Mouse (Mus musculus): ENCODE measurements around the gene Usp33.

DNA sequence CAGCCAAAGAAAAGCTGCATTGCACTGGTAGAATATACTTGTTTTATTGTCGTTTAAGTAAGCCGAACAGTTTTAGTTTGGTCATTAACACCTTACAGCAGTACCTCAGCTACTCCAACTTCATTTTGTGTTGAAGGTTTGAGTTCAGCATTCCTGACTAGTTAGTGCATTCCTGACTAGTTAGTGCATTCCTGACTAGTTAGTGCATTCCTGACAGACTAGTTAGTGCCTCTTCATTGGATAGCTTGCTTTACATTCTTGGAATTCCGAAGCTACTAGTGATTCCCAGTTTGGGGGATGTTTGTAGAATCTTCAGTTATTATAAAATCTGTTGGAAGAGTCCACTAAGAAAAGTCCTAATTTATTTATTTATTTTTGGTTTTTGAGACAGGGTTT is 56.4 kb downstream of the Usp33 start:
- TF ChIP-seq CTCF (conservative IDR thresholded peaks at IDR 0.05; ENCODE audit: low read length) (no peak), NANOG (IDR thresholded peaks at IDR 0.05; ENCODE audit: borderline replicate concordance, low read length) (no peak)
